Mouse (Mus musculus) heart, postnatal 0 days (tissue): ENCODE data around the gene Ablim1. TPM values are rescaled to one million over a fixed set of nuclear protein-coding genes. Genes with fewer than 3 reads are reported as not detected.

Source experiments
- ATAC-seq: fragments of 200-750 bp; cut with Nextera tagmentation; 2 replicates; pipeline ENCODE4 v1.8.0; 2017; ENCODE audit warnings: low read depth, moderate number of reproducible peaks, moderate library complexity; ENCODE audit not compliant: insufficient read depth
- DNase-seq: peaks from one replicate; pipeline ENCODE4 v3.0.0-alpha.2; 2016; ENCODE audit warnings: low spot score
- H3K27ac ChIP-seq: fragments of 300-500 bp; sonication (generic); 2 replicates; pipeline ENCODE4 v1.5.1; 2014; ENCODE audit warnings: low read depth, mild to moderate bottlenecking
- H3K27me3 ChIP-seq: fragments of 300-500 bp; sonication (generic); 2 replicates; pipeline ENCODE4 v1.6.1; 2014; ENCODE audit warnings: low read length, mixed read lengths; ENCODE audit not compliant: control insufficient read depth, insufficient read depth
- H3K36me3 ChIP-seq: fragments of 300-500 bp; sonication (generic); replicated peaks from 2 replicates; pipeline ENCODE4 v1.6.1; 2014; ENCODE audit warnings: low read length, mixed read lengths; ENCODE audit not compliant: control insufficient read depth, insufficient read depth
- H3K4me1 ChIP-seq: fragments of 300-500 bp; sonication (generic); 2 replicates; pipeline ENCODE4 v1.6.1; 2014; ENCODE audit warnings: antibody characterized with exemption; ENCODE audit not compliant: control insufficient read depth, insufficient read depth
- H3K4me2 ChIP-seq: fragments of 300-500 bp; sonication (generic); 2 replicates; pipeline ENCODE4 v1.6.1; 2014; ENCODE audit warnings: low read depth, mild to moderate bottlenecking, low read length, moderate library complexity
- H3K4me3 ChIP-seq: fragments of 300-500 bp; sonication (generic); 2 replicates; pipeline ENCODE4 v1.5.1; 2014; ENCODE audit warnings: low read depth, low read length
- H3K9ac ChIP-seq: fragments of 300-500 bp; sonication (generic); replicated peaks from 2 replicates; pipeline ENCODE4 v1.6.1; 2014; ENCODE audit warnings: low read depth, low read length, mixed read lengths
- H3K9me3 ChIP-seq: fragments of 300-500 bp; sonication (generic); replicated peaks from 2 replicates; pipeline ENCODE4 v1.6.1; 2016; ENCODE audit warnings: low read length; ENCODE audit not compliant: control insufficient read depth
- CTCF ChIP-seq: IDR thresholded peaks from 2 replicates; pipeline ENCODE4 v1.5.1; 2016; ENCODE audit warnings: antibody characterized with exemption, control low read depth, low read depth
- EP300 ChIP-seq: IDR thresholded peaks from 2 replicates; pipeline ENCODE4 v1.6.1; 2016; ENCODE audit warnings: antibody characterized with exemption, low read depth
- WGBS: fragments of 180-500 bp; shearing (Covaris S2); extraction: QIAGEN DNeasy Blood & Tissue Kit; methylation state at CpG from one replicate; pipeline ENCODE4 v1.1.7; 2014; 5-methylcytosine and 5-hydroxymethylcytosine counted together
- polyA plus RNA-seq: library from polyadenylated mRNA; unstranded; fragments of >200 nt; fragmentation: Nextera tagmentation; extraction: Ambion mirVana; gene quantifications from 2 replicates; pipeline ENCODE4 v1.2.1, GENCODE M21; 2015
- total RNA-seq: library from RNA; depleted of rRNA; stranded (reverse); fragments of >200 nt; gene quantifications from 2 replicates; pipeline ENCODE4 v1.2.3, GENCODE M21; 2014; ENCODE audit warnings: low replicate concordance

The Ablim1 gene
- total and polyA plus RNA-seq, 2 experiments from 2014 or later = 106 to 235 TPM

- Histone ChIP-seq H3K4me2 (no peak overlapping the region), H3K4me1 (no peaks in the 10 kb centered on the region), H3K9ac (no peak overlapping the region), H3K4me3 (no peak overlapping the region), H3K36me3 (peaks cover 66% of the 10 kb centered on the region), H3K27ac (0 out of 2 replicates have a peak overlapping the region, but pooled peaks have one; percentile 51), H3K27me3 (no peaks in the 10 kb centered on the region), H3K9me3 (no peaks in the 10 kb centered on the region)
- ATAC-seq (no peak), DNase-seq (no peak)
- TF ChIP-seq CTCF (no peak), EP300 (no peak)
- WGBS = 89% methylated on average over 4 of the region's 4 CpGs
These were observed 241.3 kb downstream of the Ablim1 start for GRCm38 (mm10) chr19:57073450-57073849.

GRCm38 (mm10) chr19:57072756-57073155 is 242.0 kb downstream of the Ablim1 start:
- no peaks in the 10 kb centered on the region for H3K9me3 ChIP-seq
- TF ChIP-seq EP300 (no peak), CTCF (no peak)
- H3K4me1 ChIP-seq = no peaks in the 10 kb centered on the region
- DNase-seq (no peak), ATAC-seq (no peak)
- H3K27me3 ChIP-seq = no peaks in the 10 kb centered on the region
- no peak overlapping the region for H3K9ac ChIP-seq
- H3K27ac ChIP-seq = peak overlapping the region; percentile 51; the same call in 1 of the 2 replicates
- WGBS = 65% methylated on average over 3 of the region's 3 CpGs
- peaks cover 64% of the 10 kb centered on the region for H3K36me3 ChIP-seq
- no peak overlapping the region; the same call in 1 of the 2 replicates for H3K4me2 ChIP-seq
- no peak overlapping the region for H3K4me3 ChIP-seq

- ATAC-seq (no peak), DNase-seq (no peak)
- Histone ChIP-seq H3K9me3 (no peaks in the 10 kb centered on the region), H3K4me1 (no peaks in the 10 kb centered on the region), H3K36me3 (peaks cover 85% of the 10 kb centered on the region), H3K4me2 (no peak overlapping the region), H3K9ac (no peak overlapping the region), H3K27ac (no peak overlapping the region), H3K4me3 (no peak overlapping the region), H3K27me3 (no peaks in the 10 kb centered on the region)
- TF ChIP-seq CTCF (no peak), EP300 (no peak)
- 86% methylated on average over 9 of the region's 9 CpGs for WGBS
These were observed 247.6 kb downstream of the Ablim1 start for GRCm38 (mm10) chr19:57067108-57067613.

GRCm38 (mm10) chr19:57066313-57066712 is 248.4 kb downstream of the Ablim1 start:
- TF ChIP-seq EP300 (no peak), CTCF (peak; percentile 83)
- no peaks in the 10 kb centered on the region for H3K4me1 ChIP-seq
- H3K9ac ChIP-seq = no peak overlapping the region
- no peak overlapping the region for H3K4me3 ChIP-seq
- no peaks in the 10 kb centered on the region for H3K27me3 ChIP-seq
- DNase-seq = peak; percentile 42
- peak; percentile 56; the same call in 1 of the 2 replicates for ATAC-seq
- peaks cover 94% of the 10 kb centered on the region for H3K36me3 ChIP-seq
- no peak overlapping the region for H3K27ac ChIP-seq
- no peak overlapping the region for H3K4me2 ChIP-seq
- H3K9me3 ChIP-seq = no peaks in the 10 kb centered on the region
- 32% methylated on average over 3 of the region's 3 CpGs for WGBS

DNA sequence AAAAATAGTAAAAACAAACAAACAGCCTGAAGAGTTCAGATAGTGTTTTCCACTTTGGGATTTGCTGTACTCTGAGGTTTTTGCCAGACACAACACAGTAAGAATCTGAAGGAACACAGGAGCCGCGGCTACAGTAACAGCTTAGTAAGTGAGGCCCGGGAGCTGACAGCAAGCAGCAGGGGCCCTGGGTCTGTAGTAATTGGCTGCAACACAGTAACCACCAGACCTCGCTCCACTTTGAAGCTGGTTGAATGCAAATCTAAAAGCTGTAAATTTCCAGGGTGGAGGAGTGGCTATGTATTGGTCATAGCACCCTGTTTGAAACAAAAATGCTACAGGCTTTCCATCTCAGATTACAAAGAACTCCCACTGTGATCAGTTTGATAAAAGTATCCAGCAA is 252.0 kb downstream of the Ablim1 start:
- TF ChIP-seq CTCF = no peak
- Histone ChIP-seq H3K9me3 (peaks cover 3% of the 10 kb centered on the region), H3K4me1 (no peaks in the 10 kb centered on the region), H3K27ac (no peak overlapping the region), H3K4me2 (no peak overlapping the region), H3K9ac (no peak overlapping the region), H3K4me3 (no peak overlapping the region), H3K36me3 (peaks cover 94% of the 10 kb centered on the region), H3K27me3 (no peaks in the 10 kb centered on the region)
- DNase-seq = no peak
- ATAC-seq = no peak
- 74% methylated on average over 4 of the region's 4 CpGs for WGBS

DNA sequence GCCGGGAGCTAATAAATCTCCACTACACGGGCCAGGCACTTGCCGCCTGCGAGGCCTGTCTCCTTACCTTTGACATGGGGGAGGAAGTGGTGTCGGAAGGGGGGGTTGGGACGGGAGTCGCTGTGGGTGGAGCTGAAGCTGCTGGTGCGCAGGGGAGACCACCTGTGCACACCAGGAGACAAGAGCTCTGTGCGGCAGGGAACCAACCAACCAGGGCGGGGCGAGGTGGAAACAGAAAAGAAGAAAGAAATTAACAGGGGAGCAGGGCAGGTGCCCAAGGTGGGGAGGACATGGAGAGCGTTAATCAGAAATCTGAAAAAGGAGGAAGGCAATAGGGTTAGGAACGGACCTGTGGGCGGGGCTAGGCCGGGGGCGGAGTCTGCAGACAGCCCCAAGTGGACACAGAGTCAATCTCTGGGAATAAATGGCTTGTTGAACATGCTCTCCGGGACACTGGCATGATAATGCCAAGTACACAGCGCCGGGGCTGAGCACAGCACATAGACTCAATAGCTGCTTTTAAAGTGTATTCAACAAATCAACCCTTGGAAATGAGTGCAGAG is 255.6 kb downstream of the Ablim1 start:
- Histone ChIP-seq H3K27ac (no peak overlapping the region), H3K4me1 (no peaks in the 10 kb centered on the region), H3K9ac (no peak overlapping the region), H3K4me3 (no peak overlapping the region), H3K9me3 (peaks cover 4% of the 10 kb centered on the region), H3K4me2 (no peak overlapping the region), H3K36me3 (peaks cover 94% of the 10 kb centered on the region), H3K27me3 (no peaks in the 10 kb centered on the region)
- ATAC-seq (no peak), DNase-seq (no peak)
- 65% methylated on average over 19 of the region's 19 CpGs for WGBS
- TF ChIP-seq CTCF (no peak), EP300 (no peak)
